Mouse (Mus musculus): ENCODE measurements around the gene Fam206a. TPM values are rescaled to one million over a fixed set of nuclear protein-coding genes. Genes with fewer than 3 reads are reported as not detected.

Fam206a gene
- polyA plus RNA-seq, 1 experiment, result 13.0 TPM

DNA sequence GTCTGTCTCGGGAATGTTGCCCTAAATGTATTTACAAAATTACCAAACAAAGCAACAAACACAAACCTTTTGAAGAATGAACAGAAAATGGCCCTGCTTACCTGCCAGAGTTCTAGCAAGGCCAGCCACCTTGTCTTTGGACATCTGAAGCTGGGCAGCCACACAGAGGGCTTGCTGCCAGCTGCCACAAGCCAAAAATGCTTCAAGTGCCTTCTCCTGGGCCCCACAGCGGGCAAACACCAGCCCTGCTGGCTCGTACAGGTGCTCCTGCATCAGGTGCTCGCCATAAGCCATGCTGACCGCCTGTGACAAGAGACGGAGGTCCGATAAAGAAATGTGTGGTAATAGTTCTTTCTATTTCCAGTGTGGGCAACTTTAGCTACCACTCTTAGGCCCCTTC lies 33.2 kb upstream of the Fam206a start:
- Histone ChIP-seq H3K27me3 (ENCODE audit: control insufficient read depth, insufficient read depth, insufficient read length) (no peaks in the 10 kb centered on the region), H3K79me2 (ENCODE audit: control insufficient read depth, insufficient read depth) (no peaks in the 10 kb centered on the region), H3ac (ENCODE audit: control insufficient read depth, insufficient read length, low read depth) (no peak overlapping the region), H3K79me3 (ENCODE audit: low read depth) (no peaks in the 10 kb centered on the region), H3K4me3 (ENCODE audit: insufficient read depth, poor library complexity, severe bottlenecking) (no peak overlapping the region), H3K36me3 (ENCODE audit: control insufficient read depth, insufficient read depth) (peaks cover 84% of the 10 kb centered on the region)
- no peak for TF ChIP-seq MAX (IDR thresholded peaks at IDR 0.05)
- no peak for TF ChIP-seq MYOG (IDR thresholded peaks at IDR 0.05; ENCODE audit: control insufficient read depth, extremely low read depth, insufficient read length)
- no peak for TF ChIP-seq FOSL1 (IDR thresholded peaks at IDR 0.05; ENCODE audit: insufficient read depth, low read length, poor library complexity, severe bottlenecking)
- no peak for TF ChIP-seq USF1 (IDR thresholded peaks at IDR 0.05; ENCODE audit: low read depth)
- no peak for TF ChIP-seq CTCF (IDR thresholded peaks at IDR 0.05; ENCODE audit: control insufficient read depth, insufficient read depth, insufficient read length)
- TF ChIP-seq CEBPB (IDR thresholded peaks at IDR 0.05; ENCODE audit: low read depth), result no peak
- TF ChIP-seq MYOD1 (IDR thresholded peaks at IDR 0.05; ENCODE audit: control insufficient read depth, insufficient read length, low read depth), result no peak

DNA sequence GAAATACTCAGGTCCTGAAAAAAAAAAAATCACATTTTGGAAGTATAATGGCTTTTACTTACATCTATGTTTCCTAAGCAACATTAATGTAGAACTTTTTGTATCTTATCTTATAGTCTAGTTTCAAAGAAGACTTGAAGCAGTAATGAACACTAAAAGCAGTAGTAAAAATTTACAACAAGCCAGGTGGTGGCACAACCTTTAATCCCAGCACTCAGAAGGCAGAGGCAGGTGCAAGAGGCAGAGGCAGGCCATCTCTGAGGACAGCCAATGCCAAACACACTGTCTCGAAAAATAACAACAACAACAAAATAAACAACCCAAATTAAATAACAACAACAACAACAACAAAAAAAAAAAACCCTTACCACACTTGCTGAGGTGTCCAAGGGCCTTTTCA lies 31.1 kb upstream of the Fam206a start:
- no peaks in the 10 kb centered on the region for H3K79me2 ChIP-seq (ENCODE audit: control insufficient read depth, insufficient read depth)
- H3K36me3 ChIP-seq (ENCODE audit: control insufficient read depth, insufficient read depth), result peaks cover 94% of the 10 kb centered on the region
- no peaks in the 10 kb centered on the region for H3K27me3 ChIP-seq (ENCODE audit: control insufficient read depth, insufficient read depth, insufficient read length)
- no peak for TF ChIP-seq CEBPB (IDR thresholded peaks at IDR 0.05; ENCODE audit: low read depth)
- TF ChIP-seq MYOD1 (IDR thresholded peaks at IDR 0.05; ENCODE audit: control insufficient read depth, insufficient read length, low read depth), result no peak
- no peak for TF ChIP-seq CTCF (IDR thresholded peaks at IDR 0.05; ENCODE audit: control insufficient read depth, insufficient read depth, insufficient read length)
- TF ChIP-seq MYOG (IDR thresholded peaks at IDR 0.05; ENCODE audit: control insufficient read depth, extremely low read depth, insufficient read length), result no peak
- no peak for TF ChIP-seq FOSL1 (IDR thresholded peaks at IDR 0.05; ENCODE audit: insufficient read depth, low read length, poor library complexity, severe bottlenecking)
- TF ChIP-seq USF1 (IDR thresholded peaks at IDR 0.05; ENCODE audit: low read depth), result no peak
- TF ChIP-seq MAX (IDR thresholded peaks at IDR 0.05), result no peak
- no peaks in the 10 kb centered on the region for H3K79me3 ChIP-seq (ENCODE audit: low read depth)
- no peak overlapping the region for H3ac ChIP-seq (ENCODE audit: control insufficient read depth, insufficient read length, low read depth)
- no peak overlapping the region for H3K4me3 ChIP-seq (ENCODE audit: insufficient read depth, poor library complexity, severe bottlenecking)

DNA sequence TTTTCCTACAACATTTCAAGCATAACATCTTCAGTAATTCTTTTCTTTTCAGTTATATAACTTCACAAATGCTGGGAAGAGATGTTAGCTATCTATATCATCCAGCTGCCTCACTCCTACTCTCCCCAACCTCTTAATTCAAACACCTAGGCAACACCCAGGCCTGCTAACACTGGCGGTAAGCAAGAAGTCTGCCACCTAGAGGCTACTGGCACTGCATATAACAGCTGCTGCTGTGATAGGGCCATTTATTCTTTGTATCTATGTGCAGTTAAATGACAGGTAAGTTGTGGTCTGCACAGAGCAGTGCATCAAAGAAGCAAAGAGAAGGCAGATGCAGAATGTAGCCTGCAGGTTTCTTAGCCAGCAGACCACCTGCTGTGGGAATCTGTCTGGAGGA lies 10.8 kb upstream of the Fam206a start:
- peaks cover 2% of the 10 kb centered on the region for H3K79me3 ChIP-seq (ENCODE audit: low read depth)
- H3K27me3 ChIP-seq (ENCODE audit: control insufficient read depth, insufficient read depth, insufficient read length), result no peaks in the 10 kb centered on the region
- no peaks in the 10 kb centered on the region for H3K79me2 ChIP-seq (ENCODE audit: control insufficient read depth, insufficient read depth)
- no peak overlapping the region for H3ac ChIP-seq (ENCODE audit: control insufficient read depth, insufficient read length, low read depth)
- peaks cover 91% of the 10 kb centered on the region for H3K36me3 ChIP-seq (ENCODE audit: control insufficient read depth, insufficient read depth)
- no peak overlapping the region for H3K4me3 ChIP-seq (ENCODE audit: insufficient read depth, poor library complexity, severe bottlenecking)
- TF ChIP-seq USF1 (IDR thresholded peaks at IDR 0.05; ENCODE audit: low read depth), result no peak
- TF ChIP-seq MYOG (IDR thresholded peaks at IDR 0.05; ENCODE audit: control insufficient read depth, extremely low read depth, insufficient read length), result no peak
- TF ChIP-seq FOSL1 (IDR thresholded peaks at IDR 0.05; ENCODE audit: insufficient read depth, low read length, poor library complexity, severe bottlenecking), result no peak
- no peak for TF ChIP-seq MYOD1 (IDR thresholded peaks at IDR 0.05; ENCODE audit: control insufficient read depth, insufficient read length, low read depth)
- TF ChIP-seq CTCF (IDR thresholded peaks at IDR 0.05; ENCODE audit: control insufficient read depth, insufficient read depth, insufficient read length), result no peak
- TF ChIP-seq CEBPB (IDR thresholded peaks at IDR 0.05; ENCODE audit: low read depth), result no peak
- TF ChIP-seq MAX (IDR thresholded peaks at IDR 0.05), result no peak

DNA sequence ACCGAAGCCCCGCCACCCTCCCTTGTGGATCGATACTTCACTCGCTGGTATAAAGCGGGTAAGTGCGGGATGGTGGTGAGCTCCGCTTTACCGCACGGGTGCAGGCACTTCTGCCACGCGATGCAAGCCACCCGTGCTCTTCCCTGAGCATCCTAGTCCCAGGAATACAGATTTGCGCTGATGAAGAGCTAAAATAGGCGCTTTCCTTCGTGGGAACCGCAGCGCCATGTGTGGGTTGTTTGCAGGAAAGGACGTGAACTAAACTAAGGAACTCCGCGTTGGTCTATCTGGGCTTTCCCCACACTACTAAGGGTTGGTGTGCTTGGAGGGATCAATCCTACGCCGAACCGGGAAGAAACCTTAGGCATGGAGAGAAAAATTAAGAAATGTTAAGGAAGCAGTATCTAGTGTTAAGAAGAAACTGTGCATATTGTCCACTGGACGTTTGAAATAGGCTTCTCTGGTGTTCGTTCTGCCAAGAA lies 565 bp downstream of the Fam206a start:
- peak overlapping the region; percentile 90 for H3ac ChIP-seq (ENCODE audit: control insufficient read depth, insufficient read length, low read depth)
- no peaks in the 10 kb centered on the region for H3K27me3 ChIP-seq (ENCODE audit: control insufficient read depth, insufficient read depth, insufficient read length)
- peak overlapping the region; percentile 78 for H3K4me3 ChIP-seq (ENCODE audit: insufficient read depth, poor library complexity, severe bottlenecking)
- peaks cover 49% of the 10 kb centered on the region for H3K79me2 ChIP-seq (ENCODE audit: control insufficient read depth, insufficient read depth)
- peaks cover 38% of the 10 kb centered on the region for H3K79me3 ChIP-seq (ENCODE audit: low read depth)
- H3K36me3 ChIP-seq (ENCODE audit: control insufficient read depth, insufficient read depth), result peaks cover 41% of the 10 kb centered on the region
- TF ChIP-seq CEBPB (IDR thresholded peaks at IDR 0.05; ENCODE audit: low read depth), result no peak

DNA sequence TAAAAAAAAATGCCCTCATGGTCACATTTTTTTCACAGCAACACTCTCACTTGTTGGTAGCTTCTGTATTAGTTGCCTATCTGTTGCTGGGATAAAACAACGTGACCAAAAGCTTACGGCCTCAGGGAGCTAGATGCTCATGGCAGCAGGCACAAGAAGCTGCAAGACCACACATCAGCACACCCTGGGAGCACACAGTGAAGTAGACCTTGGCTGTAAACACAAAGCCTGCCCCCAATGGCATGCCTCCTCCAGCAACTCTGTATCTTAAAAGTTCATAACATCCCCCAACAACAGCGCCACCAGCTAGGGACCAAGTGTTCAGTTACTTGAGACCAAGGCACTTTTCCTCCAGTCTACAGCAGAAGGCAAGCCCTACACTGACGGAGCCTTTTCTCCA lies 6.9 kb downstream of the Fam206a start:
- Histone ChIP-seq H3K4me3 (ENCODE audit: insufficient read depth, poor library complexity, severe bottlenecking) (no peak overlapping the region), H3K79me3 (ENCODE audit: low read depth) (peaks cover 2% of the 10 kb centered on the region), H3K36me3 (ENCODE audit: control insufficient read depth, insufficient read depth) (peaks cover 60% of the 10 kb centered on the region), H3K27me3 (ENCODE audit: control insufficient read depth, insufficient read depth, insufficient read length) (no peaks in the 10 kb centered on the region), H3K79me2 (ENCODE audit: control insufficient read depth, insufficient read depth) (no peaks in the 10 kb centered on the region), H3ac (ENCODE audit: control insufficient read depth, insufficient read length, low read depth) (no peak overlapping the region)
- TF ChIP-seq MYOD1 (IDR thresholded peaks at IDR 0.05; ENCODE audit: control insufficient read depth, insufficient read length, low read depth), result no peak

DNA sequence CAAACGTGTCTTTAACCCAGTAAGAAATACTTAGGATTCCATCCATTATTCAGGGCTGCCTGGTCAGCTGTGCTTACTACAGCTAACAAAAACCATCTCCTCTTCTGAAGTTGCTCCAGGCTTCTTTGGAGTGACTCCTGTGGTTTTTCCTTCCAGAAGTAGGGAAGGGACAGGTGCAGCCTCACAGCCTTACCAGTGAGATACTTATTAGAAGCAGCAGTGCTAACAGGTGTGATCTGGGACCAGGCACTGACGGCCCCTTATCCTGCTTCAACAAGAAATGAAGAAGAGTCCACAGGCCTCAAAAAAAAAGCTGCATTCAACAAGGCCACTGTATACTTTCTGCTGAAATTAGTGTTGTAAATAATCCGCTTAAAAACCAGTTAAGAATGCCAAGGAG lies 9.5 kb downstream of the Fam206a start:
- TF ChIP-seq MAX (IDR thresholded peaks at IDR 0.05), result no peak
- no peak for TF ChIP-seq MYOG (IDR thresholded peaks at IDR 0.05; ENCODE audit: control insufficient read depth, extremely low read depth, insufficient read length)
- TF ChIP-seq USF1 (IDR thresholded peaks at IDR 0.05; ENCODE audit: low read depth), result no peak
- TF ChIP-seq CTCF (IDR thresholded peaks at IDR 0.05; ENCODE audit: control insufficient read depth, insufficient read depth, insufficient read length), result no peak
- no peak for TF ChIP-seq FOSL1 (IDR thresholded peaks at IDR 0.05; ENCODE audit: insufficient read depth, low read length, poor library complexity, severe bottlenecking)
- TF ChIP-seq MYOD1 (IDR thresholded peaks at IDR 0.05; ENCODE audit: control insufficient read depth, insufficient read length, low read depth), result no peak
- no peak overlapping the region for H3K4me3 ChIP-seq (ENCODE audit: insufficient read depth, poor library complexity, severe bottlenecking)
- H3K79me3 ChIP-seq (ENCODE audit: low read depth), result no peaks in the 10 kb centered on the region
- no peak overlapping the region for H3ac ChIP-seq (ENCODE audit: control insufficient read depth, insufficient read length, low read depth)
- H3K36me3 ChIP-seq (ENCODE audit: control insufficient read depth, insufficient read depth), result peaks cover 50% of the 10 kb centered on the region
- no peaks in the 10 kb centered on the region for H3K27me3 ChIP-seq (ENCODE audit: control insufficient read depth, insufficient read depth, insufficient read length)
- H3K79me2 ChIP-seq (ENCODE audit: control insufficient read depth, insufficient read depth), result no peaks in the 10 kb centered on the region
